Mouse (Mus musculus) thymus, postnatal 4 days (tissue): ENCODE data around the gene Gm12695.
A peak's percentile ranks its signal among the peaks of the same experiment; 100 is the strongest.

ENCODE experiments used
- DNase-seq: peaks from one replicate; pipeline ENCODE4 v3.0.0; 2021

Gene Gm12695

DNA sequence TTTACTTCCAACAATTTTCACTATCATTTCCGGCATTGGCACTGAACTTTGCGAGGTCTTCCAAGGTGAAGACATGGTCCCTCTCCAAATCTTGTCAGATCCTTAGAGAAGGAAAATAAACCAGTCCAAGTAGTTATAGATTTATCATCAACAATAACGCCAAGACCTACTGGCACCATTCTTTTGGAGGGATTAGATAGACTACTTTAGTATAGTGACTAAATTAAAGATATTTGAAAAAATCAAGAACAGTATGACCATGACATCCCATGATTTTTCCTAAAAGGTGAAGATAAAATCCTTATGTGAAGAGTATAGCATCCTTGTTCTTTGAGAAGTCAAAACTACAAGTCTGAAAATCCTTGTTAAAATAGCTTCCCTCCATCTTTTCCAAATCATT lies at the start of gene Gm12695:
Gene Gm12695 (minus strand): TSS at position 101 of the 400 bp plus-strand sequence.
- no peak for DNase-seq

DNA sequence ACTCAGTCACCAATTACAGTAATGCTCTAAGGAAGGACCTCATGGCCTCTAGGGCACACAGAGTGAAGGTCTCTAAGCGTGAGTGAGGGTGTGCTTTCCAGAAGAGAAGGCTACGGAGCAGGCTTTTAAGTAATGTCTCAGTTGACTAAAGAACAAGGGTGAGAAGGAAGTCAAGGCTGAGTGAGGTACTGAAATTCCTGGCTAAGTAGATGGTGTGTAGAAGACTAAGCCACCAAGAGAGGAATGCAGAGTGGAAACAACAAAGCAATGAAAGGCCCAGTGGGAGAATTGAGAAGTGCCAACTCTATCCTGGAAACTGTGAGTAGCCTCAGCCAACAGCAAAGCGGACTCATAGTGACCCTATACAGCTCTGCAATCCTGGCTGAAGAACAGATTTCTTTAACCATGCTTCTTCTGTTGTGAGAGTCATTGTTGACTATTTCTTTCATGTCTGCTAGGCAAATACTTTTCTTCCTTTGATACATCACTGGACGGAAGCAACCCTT lies 40.6 kb upstream of the Gm12695 start:
- no peak for DNase-seq

DNA sequence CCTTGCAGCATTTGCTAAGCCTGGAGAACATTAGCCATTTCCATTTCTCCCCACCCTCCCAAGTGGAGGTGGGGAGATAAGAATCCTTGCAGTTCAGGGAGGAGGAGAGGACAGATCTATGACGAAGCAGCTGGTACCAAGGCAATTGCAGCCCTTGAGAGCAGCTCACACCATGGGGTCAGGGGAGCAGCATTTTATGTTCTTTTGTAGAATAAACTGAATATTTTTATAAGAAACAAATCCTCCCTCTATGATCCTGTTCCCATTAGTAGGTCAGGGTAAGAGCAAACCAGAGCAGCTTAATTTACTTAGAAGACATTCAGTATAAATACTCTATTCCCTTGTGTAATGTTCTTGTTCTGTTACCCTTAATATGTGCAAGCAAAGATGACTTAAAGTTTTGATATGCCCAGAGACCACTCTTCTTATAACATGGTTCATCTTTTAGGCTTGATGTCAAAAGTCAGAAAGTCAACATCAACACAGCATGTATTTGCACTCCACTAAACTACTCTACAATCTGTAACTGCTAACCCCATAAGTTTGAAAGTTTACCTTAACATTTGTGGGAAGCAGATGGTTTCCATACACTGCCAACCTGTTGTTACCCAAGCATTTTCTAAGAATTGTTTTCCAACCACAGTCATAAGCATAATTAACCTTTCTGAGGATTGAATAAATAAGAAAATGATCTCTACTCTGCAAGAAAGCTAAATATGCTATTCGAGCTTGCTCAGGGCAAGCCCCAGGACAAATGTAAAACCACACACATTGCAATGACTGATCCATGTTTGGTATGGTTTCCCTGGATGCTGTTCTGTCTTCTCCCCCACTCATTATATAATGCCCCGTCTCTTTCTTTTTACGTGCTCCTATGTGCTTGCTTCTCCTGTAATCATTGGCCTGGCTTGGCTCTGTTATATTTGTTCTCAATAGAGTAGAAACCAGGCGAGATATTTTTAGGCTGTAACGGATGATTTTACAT lies 22.1 kb upstream of the Gm12695 start:
- DNase-seq, result no peak

DNA sequence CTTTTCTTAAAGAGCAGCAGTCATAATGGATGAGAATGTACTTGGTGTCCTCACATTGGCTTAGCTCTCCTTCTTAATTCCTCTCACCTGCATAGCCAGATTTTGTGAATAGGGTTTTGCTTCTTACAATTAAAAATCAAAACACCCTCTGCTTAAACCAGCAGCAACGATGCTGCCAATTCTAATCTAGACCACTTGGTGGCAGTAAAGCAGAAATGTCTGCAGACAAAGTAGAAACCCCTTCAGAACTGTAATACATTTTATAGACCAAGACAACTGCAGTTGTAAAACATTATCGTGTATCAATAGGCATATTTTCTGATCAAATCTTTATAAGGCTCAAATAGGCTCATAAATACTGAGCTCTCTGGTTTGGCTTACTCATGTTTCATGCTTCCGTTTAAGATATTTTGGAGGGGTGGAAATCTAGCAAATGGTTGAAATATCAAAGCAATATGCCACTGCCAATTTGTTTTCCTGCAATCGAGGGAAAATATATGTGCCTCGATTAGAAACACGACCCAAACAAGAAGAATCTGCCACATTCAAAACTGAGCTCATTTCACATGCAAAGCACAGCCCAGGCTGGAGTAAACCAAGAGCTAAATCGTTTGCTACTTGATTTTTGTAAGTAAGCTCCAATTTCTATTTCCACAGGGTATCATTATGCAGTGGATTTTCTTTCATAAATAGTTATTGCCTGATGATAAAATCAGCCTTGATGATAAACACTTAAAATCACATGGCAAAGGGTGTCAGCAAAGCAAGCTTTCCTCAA lies 14.6 kb upstream of the Gm12695 start:
- DNase-seq, result no peak

DNA sequence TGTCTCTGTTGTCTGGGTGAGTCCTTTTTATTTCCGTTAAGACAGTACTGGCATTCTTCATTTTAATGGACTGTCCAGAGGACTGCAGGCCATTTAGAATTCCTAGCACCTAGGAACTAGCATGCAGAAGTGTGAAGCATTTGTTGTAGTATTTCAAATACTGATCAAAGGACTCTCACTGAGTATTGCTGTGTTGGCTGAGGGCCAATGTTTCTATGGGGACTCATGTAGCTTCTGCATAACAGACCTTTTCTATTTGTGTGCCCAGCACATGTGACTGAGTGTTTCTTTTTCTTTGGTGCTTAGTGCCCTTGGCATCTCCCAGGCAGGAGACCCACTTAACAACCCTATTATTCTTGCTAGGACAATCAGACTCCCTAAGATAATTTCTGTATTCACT lies 12.6 kb upstream of the Gm12695 start:
- DNase-seq, result no peak

DNA sequence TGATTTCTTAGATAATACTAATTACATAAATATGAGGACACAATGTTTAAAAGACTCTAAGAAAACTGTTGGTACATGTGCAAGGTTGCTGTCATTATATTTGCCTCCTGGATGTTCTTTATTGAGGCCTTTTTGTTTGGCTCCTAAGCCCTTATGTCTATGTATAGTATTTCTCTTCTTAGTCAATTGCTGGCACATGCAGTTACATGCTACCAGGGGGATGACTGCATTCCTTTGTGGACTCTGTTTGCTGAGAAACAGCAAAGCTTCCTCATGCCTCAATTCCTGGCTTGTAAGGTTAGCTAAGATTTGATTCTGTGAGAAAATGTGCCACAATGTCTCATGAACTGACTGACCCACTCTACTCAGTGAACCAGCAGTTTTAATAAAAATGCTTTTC lies 6.3 kb upstream of the Gm12695 start:
- no peak for DNase-seq

DNA sequence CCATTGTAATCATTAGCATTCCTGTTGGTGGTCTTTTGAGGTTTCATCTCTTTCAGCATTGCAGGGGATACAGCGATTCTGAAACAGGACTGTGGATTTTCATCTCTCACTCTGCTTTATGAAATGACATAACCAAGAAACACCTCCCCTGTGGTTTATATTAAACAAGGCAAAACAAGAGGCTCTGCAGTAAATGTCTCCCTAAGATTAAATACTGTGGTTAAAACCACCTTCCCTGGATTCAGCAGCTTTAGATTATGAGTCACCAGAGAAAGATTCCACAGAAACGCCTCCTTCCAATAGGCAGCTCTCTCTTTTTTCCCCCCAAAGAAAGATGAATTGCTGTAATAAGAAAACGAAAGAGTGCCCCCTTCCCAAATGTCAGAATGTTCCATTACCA lies 4.9 kb upstream of the Gm12695 start:
- DNase-seq, result no peak

DNA sequence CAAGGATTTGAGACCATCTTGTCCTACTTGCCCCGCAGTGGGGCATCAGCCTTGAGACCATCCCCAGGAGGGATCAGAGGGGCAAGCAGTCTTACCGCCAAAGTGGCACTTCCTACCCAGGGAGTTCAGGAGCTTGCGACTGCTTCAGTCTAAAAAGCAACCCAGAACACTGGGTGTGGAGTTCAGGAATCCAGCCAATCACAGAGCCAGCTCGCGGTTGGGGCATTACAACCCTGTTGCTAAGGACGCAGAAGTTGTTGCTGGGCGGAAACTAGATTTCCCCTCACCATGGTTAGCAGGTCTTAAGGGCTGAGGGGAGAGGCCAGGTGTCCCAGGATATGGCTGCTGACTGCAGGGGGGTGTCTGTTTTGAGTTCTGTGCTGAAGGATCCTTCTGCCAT lies 1.6 kb upstream of the Gm12695 start:
- DNase-seq, result peak; percentile 16

DNA sequence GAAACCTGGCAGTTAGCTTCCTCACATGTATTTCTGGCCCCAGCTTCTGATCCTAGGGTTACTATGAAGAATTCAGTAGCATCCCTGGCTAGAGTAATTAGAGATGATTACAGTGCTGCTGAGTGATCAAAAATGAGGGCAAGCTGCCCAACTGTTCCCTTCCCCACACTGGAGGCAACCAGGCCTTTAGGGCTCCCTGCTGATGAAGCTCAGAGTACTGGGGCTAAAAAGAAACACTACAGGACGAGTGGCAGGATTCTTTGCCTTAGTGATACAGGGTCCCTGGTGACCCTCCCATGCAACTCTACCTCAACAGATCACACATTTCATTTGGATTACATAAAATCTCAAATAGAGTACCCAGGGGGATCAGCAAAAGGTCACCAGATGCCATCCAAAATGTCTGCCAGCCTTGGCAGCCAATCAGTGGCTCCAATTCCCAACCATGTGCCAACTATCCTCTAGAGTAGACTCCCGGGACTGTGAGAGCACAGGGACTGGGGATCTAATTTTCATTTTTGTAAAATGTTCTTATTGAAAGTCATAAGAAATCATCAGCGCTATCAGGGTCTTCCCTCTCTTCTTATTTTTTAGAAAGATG lies 11.9 kb downstream of the Gm12695 start:
- DNase-seq, result no peak

DNA sequence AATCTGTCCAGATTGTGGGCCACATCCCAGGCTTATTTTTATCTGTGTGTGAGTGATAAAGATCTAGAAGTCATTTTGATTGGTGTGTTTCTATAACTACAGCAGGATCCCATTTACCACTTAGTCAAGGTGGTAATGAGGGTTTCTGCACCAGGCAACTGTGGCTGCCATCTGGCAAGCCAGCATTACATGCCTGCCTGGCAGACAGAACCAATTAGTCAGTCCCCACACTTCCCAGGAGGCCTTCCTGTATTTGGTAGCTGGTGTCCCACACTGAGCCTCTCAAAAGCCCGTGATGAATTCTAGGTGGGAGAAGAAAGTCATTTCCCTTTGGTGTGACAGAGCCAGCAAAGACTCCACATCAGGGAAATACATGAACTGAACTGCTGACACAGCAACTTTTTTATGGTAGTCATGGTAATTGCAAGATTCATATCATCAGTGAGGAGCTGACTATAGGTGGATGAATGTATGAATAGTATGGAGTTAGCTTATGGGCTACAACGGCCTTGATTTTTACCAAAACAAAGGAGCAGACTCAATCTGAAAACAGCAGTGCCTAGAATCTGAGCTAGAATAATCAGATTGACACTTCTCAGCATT lies 18.5 kb downstream of the Gm12695 start:
- no peak for DNase-seq

DNA sequence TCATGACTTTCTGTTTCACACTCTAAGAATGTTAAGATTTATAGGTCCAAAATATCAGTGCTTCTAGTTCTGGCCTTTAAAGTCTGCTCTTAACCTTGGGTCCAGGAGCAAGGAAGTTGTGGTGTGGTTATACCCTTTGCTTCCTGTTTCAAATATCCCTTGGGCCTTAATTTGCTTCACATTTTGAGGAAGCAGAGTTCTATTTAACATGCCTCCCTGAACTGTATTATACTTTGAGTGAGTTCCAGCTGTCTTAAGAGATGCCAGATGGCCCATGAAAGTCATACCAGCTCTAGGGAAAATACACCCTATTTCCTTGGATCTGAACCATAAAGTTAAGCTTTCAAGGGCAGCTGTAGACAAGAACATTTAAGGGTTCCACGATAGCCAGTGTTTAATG lies 33.0 kb downstream of the Gm12695 start:
- DNase-seq, result no peak

DNA sequence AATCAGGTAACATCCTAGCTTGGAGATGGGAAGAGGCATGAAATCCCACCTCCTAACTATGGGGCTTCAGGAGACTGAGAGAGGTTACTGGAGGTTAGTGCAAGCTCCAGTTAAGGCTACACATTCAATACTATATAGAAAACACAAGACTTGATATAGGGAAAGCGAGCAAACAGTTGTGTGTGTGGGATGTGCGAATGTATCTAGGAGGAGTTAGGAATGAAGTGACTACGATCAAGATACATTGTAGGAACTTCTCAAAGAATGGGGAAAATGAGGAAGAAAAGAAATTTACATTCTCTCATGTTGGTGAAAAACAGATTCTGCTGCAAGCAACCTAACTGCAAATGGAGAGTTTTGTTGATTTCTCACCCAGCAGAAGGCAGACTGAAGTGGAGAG lies 44.5 kb downstream of the Gm12695 start:
- DNase-seq, result no peak

DNA sequence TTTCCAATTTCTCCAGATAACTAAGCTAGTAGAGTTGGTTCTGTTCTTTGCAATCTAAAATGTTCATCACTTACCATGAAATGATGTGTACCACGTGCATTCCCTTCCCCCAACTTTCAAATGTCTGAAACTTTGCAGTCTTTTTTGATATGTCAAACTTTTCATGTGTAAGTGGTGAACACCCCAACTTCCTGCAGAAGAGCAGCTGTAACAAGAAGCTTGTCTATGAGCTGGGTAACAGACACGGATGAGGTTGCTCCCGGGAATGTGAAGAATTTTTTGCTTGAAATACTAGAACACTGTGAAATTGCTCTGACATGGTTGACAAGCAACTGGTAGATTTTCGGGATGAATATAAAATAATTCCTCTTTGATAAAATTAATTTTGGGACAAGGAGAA lies 55.7 kb downstream of the Gm12695 start:
- DNase-seq, result no peak

DNA sequence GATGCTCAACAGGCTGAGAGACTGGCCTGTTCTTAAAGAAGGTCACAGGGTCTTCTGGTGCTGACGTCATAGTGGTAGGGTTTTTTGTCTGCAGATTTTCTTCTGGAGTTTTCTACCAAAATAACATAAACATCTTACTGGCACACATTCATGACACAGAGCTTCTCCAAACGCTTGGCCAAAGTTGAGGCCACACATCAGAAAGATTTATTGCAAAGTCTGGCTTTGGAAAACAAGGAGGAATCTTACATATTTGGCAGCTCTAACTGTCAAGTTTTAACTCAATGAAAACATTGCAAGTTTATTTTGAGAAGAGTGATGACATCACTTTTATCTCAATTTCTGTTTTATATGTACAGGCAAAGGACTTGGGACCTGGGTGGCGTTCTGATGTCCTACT lies 56.8 kb downstream of the Gm12695 start:
- DNase-seq, result no peak

DNA sequence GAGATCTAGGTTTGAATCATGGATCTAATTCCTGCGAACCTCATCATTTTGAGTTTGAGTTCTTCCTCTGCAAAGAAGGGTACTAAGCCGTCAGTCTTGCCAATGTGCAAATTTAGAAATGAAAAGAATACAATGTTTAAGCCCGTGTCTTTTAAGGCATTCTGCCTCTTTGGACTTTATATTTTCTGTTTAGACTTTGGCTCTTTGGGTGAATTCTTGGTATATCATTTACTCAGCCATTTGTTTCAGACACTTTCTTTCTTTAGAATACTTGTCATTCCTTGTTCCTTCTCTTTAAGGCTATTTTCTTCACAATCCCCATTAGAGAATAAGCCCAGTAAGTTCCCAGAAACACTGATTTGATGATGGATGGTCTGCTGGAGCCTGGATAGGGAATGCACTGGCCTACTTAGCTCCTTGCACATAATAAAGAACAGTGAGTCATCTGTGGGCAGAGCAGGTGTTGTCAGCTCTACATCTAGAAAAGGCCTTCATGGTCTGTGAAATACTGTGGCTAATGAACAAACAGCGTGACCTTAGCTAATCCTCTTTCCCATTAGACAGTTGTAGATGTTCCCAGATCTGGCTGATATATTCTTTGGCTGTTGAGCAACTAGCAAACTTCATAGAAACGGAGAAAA lies 59.5 kb downstream of the Gm12695 start:
- DNase-seq, result no peak

DNA sequence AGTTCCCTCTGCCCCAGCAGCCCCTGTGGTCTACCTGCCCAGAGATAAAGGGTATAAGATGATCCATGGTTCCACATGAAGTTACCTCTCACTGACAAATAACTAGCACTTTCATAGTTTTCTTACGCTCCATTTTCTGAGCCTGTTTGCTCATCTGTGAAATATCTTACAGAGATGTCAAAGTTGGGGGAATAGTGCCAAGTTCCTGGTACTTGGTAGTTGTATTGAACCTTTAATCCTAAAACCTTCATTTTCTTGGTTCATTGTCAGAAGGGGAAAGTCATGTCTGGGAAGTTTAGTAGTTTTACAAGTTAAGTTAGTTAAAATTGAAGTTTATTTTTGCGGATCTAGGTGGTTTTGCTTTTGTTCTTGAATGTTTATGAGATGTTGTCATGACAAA lies 62.7 kb downstream of the Gm12695 start:
- DNase-seq, result no peak

DNA sequence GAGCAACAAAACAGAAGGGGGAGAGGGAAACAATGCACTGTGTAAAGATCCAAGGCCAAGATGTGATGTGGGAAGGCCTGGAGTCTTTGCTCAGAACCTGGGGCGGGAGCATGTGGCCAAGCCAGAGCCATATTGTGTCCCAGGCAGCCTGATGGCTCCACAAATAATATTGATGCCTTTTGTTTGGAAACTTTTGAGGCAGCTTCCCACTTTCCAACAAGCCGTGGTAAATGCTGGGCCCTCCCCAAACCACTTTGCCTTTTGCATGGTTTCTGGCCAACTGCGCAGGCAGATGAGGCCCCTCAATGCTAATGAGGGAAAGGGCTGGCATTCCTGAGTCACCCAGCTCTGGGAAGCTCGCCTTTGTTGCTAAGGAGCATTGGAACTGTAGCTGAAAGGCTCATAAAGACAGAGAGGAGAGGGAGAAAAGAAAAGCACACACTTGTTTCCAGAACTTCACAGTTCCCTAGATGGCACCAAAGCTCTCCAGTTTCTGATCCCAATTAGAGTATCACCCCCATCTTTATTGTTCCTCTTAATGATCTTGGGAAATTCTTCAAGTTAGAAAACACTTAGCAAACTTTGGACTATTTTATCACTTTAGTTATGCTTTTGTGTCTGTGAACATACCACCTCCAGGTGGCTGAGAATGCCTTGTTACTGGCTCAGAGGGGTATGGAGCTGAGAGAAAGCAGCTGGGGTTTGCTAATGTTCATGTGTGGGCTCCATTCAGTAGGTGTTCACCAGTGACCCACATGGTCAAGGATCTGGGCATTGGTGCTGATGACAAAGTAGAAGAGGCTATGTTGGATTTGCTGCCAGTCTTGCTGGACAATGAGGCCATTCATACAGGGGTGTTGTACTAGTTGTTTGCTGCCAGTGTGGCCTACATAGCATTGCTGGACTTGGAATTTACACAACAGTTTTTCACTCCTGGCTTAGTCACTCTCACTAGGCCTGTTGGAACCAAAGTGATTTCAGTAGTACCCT lies 65.7 kb downstream of the Gm12695 start:
- no peak for DNase-seq

DNA sequence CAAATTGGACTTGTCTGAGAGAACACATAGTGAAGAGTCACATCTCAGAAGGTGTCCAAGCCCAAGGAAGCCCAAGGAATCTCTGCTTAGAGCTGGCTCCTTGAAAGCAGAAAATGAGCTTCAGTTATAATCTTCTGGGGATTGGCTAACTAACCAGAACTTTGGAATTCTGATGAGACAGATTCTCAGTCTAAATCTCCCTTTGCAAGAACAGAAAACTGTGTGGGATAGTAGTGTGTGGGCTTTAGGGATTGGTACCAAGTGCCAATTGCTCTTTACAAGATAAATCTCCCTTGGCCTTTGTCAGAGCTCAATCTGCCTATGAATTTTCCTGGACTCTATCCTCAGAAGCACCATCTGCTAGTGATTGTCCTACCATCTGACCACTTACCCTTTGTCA lies 66.5 kb downstream of the Gm12695 start:
- DNase-seq, result no peak

DNA sequence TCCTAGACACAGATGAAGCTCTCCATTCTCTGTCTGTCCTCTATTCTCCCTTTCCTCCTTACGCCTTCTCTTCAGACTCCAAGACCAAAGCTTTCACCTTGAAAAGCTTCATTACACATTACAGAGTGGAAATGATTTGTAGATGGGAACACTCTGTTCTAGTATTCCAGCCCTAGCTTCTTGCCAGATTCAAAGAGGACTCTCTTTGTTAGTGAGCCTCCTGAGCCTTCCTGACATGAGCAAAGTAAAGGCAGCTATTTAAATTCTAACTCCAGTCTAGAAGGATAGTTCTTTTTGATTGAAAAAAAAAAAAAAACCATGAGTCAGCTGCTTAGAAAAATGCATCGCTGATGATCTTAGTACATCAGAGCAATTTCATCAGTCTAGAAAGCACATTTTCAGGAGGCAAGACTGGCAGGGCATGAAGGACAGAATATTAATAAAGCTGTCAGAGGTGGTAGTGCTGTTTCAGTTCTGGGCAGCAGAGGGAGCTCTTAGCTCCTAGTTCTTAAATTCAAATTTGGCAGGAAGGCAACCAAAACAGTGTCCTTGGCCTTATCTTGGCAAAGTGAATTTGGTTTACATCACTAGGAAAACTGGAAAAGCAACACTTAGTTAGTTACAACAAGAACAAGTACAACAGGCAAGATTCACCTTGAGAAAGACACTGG lies 79.6 kb downstream of the Gm12695 start:
- DNase-seq, result peak; percentile 36

DNA sequence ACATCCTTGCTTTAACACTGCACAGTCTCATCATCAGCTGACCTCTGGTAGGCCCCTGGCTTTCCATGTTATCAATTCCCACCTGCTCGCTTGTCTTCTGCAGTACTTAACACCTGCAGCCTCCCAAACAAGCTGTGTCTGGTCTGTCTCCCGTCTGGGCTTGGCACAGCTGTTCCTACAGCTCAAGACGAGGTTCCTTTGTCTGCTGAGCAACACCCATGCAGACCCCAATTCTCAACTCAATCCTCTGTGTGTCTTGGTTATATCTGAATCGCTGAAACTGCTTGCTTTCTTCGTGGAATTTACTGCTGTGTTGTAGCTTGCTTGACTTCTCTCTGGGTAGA lies 86.8 kb downstream of the Gm12695 start:
- no peak for DNase-seq
